Mouse (Mus musculus): ENCODE data around the gene Tinf2. TPM values are rescaled to one million over a fixed set of nuclear protein-coding genes. Genes with fewer than 3 reads are reported as not detected.

Tinf2 gene
- total RNA-seq, 2 experiments from 2014 or later: 14.1 to 16.3 TPM

DNA sequence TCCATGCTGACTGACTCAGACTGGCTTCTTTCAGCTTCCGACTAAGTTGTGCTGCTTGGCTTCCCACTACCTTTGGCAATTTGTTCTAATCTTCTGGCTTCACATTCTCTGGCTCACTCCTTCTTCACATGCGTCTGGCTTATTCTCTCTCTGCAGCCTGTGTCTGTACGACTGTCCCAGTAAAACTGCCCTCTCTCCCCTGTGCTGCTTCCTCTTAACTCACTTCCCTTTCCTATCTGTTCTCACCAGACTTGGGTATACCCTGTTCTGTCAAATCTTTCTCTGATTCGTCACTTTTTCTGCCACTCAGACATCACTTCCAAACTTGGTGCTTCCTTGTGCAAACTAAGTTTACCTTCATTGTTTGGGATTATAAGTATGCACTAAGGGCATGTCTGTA is 15.6 kb upstream of the Tinf2 start:
- no peak for DNase-seq (ENCODE audit: extremely low spot score in 1 of 2, low spot score in 2 of 2)
- no peak overlapping the region for H3K27ac ChIP-seq
- TF ChIP-seq CTCF (IDR thresholded peaks at IDR 0.05): no peak
- intact Hi-C loops (cut with DNase I): no loop called here
- no peak overlapping the region for H3K4me3 ChIP-seq

DNA sequence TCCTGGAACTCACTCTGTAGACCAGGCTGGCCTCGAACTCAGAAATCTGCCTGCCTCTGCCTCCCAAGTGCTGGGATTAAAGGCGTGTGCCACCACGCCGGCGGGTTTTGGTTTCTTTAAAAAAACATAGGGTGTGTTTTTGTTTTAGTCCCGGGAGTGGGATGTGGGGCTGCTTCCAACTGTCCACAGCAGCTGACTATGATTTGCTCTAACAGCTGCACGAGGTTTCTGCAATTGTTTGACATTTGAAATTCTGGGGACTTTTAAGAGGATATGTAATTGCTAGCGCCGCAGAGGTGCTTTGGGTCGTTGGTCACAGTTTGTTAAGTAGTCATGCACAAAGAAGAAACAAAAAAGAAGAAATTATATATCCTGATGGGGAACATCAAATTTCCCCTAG is 7.8 kb upstream of the Tinf2 start:
- H3K27ac ChIP-seq: no peak overlapping the region
- no peak for DNase-seq (ENCODE audit: extremely low spot score in 1 of 2, low spot score in 2 of 2)
- no peak overlapping the region for H3K4me3 ChIP-seq
- TF ChIP-seq CTCF (IDR thresholded peaks at IDR 0.05): no peak
- intact Hi-C loops (cut with DNase I): no loop called here

DNA sequence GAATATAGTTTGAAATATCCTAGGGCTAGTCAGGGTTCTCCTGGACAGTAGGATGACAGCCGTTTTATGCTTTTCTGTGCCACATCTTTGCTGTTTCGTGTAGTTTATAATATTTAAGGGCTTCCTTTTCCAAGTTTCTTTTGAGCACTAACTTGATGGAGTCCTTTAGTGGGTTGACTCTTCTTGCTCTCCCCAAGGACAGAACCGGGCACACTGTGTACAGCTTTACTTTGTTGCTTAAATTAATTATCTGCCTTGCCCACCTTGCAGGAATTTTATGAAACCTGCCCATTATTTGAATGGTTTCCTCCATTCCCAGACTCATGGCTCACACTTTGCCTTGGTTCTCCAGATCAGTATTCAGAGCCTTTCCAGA is 486 bp upstream of the Tinf2 start:
- TF ChIP-seq CTCF (IDR thresholded peaks at IDR 0.05): no peak
- H3K27ac ChIP-seq: peak overlapping the region; percentile 47
- no peak for DNase-seq (ENCODE audit: extremely low spot score in 1 of 2, low spot score in 2 of 2)
- H3K4me3 ChIP-seq: peak overlapping the region; percentile 68
- intact Hi-C loops (cut with DNase I): loop anchor here (1.0 kb wide), 1 partner anchor 61 kb away; no protein-coding TSS in a partner anchor

DNA sequence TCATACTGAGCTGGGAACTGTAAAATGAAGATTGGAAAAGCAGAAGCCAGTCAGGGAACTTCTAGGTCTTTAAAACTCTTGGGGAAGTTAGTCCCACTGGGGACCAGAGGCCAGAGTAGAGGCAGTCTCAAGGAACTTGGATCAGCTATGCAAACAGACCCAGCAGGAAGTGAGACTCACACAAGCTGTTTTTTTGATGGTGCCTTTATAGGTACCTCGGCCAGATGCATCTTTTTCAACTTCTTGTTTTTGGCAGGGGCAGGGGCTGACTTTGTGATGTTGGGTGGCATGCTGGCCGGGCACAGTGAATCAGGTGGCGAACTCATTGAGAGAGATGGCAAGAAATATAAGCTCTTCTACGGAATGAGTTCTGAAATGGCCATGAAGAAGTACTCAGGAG is 4.0 kb downstream of the Tinf2 start:
- Histone ChIP-seq H3K4me3 (no peak overlapping the region), H3K27ac (no peak overlapping the region)
- DNase-seq (ENCODE audit: extremely low spot score in 1 of 2, low spot score in 2 of 2): no peak
- intact Hi-C loops (cut with DNase I): no loop called here
- no peak for TF ChIP-seq CTCF (IDR thresholded peaks at IDR 0.05)

GRCm38 (mm10) chr14:55672741-55673060 is 8.9 kb downstream of the Tinf2 start:
- intact Hi-C loops (cut with DNase I): no loop called here
- peak overlapping the region; percentile 80 for H3K4me3 ChIP-seq
- no peak for TF ChIP-seq CTCF (IDR thresholded peaks at IDR 0.05)
- DNase-seq (ENCODE audit: extremely low spot score in 1 of 2, low spot score in 2 of 2): no peak
- peak overlapping the region; percentile 98 for H3K27ac ChIP-seq

- intact Hi-C loops (cut with DNase I): loop anchor here (1.0 kb wide), 1 partner anchor 12 kb away; the partner anchor contains the start of gene Mdp1
Measured at GRCm38 (mm10) chr14:55671833-55672740, 9.5 kb downstream of the Tinf2 start, which contains the start of the genes Gmpr2 and Nedd8. Gmpr2 (plus strand) TSS chr14:55671941. Nedd8 (minus strand) TSS chr14:55672124.

DNA sequence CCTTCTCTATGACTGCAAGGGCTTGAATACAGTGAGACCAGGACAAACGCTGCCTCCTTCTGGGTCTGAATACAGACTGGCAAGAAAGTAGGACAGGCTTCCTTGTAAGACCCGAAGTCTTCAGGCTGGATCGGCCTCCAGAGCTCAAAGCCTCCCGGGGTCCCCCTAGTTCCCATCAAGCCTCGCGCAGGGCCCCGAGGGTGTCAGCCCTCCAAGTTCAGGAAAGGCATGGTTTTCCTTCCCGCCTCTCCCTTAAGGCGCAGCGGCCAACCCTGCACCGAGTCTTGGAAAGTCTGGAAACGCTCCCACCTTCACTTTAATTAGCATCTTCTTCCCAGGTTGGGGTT is 10.2 kb downstream of the Tinf2 start:
- peak overlapping the region; percentile 80 for H3K4me3 ChIP-seq
- peak overlapping the region; percentile 98 for H3K27ac ChIP-seq
- intact Hi-C loops (cut with DNase I): loop anchor here (1.0 kb wide), 1 partner anchor 11 kb away; the partner anchor contains the start of gene Mdp1
- no peak for TF ChIP-seq CTCF (IDR thresholded peaks at IDR 0.05)
- DNase-seq (ENCODE audit: extremely low spot score in 1 of 2, low spot score in 2 of 2): no peak

More at GRCm38 (mm10) chr14:55671833-55672740, 9.5 kb downstream of the Tinf2 start, which contains the start of the genes Gmpr2 and Nedd8:
- H3K27ac ChIP-seq: peak within 1 kb of the TSS; percentile 98
- peak within 1 kb of the TSS; percentile 80 for H3K4me3 ChIP-seq
- peak; percentile 82 to 91 for DNase-seq (ENCODE audit: extremely low spot score in 1 of 2, low spot score in 2 of 2)
- no peak; the same call in 1 of the 2 replicates for TF ChIP-seq CTCF (IDR thresholded peaks at IDR 0.05)

- intact Hi-C loops (cut with DNase I): loop anchor here (1.0 kb wide), 1 partner anchor 11 kb away; the partner anchor contains the start of gene Gmpr2
- H3K27ac ChIP-seq: no peak overlapping the region
- no peak overlapping the region; the same call in 1 of the 2 replicates for H3K4me3 ChIP-seq
- no peak for DNase-seq (ENCODE audit: extremely low spot score in 1 of 2, low spot score in 2 of 2)
- TF ChIP-seq CTCF (IDR thresholded peaks at IDR 0.05): no peak
Measured at GRCm38 (mm10) chr14:55660636-55661035, 21.0 kb downstream of the Tinf2 start.

- intact Hi-C loops (cut with DNase I): loop anchor here (1.0 kb wide), 1 partner anchor 11 kb away; the partner anchor contains the start of gene Gmpr2
- Histone ChIP-seq H3K27ac (peak within 1 kb of the TSS; percentile 86), H3K4me3 (peak within 1 kb of the TSS; percentile 76)
- DNase-seq (ENCODE audit: extremely low spot score in 1 of 2, low spot score in 2 of 2): peak; percentile 80 to 81
- peak; percentile 64 for TF ChIP-seq CTCF (IDR thresholded peaks at IDR 0.05)
Measured at GRCm38 (mm10) chr14:55659960-55660573, 21.6 kb downstream of the Tinf2 start, which contains the start of gene Mdp1. Mdp1 (minus strand) TSS chr14:55660508.

GRCm38 (mm10) chr14:55658011-55658410 is 23.6 kb downstream of the Tinf2 start:
- H3K4me3 ChIP-seq: no peak overlapping the region
- no peak overlapping the region for H3K27ac ChIP-seq
- no peak for TF ChIP-seq CTCF (IDR thresholded peaks at IDR 0.05)
- intact Hi-C loops (cut with DNase I): no loop called here
- no peak for DNase-seq (ENCODE audit: extremely low spot score in 1 of 2, low spot score in 2 of 2)

DNA sequence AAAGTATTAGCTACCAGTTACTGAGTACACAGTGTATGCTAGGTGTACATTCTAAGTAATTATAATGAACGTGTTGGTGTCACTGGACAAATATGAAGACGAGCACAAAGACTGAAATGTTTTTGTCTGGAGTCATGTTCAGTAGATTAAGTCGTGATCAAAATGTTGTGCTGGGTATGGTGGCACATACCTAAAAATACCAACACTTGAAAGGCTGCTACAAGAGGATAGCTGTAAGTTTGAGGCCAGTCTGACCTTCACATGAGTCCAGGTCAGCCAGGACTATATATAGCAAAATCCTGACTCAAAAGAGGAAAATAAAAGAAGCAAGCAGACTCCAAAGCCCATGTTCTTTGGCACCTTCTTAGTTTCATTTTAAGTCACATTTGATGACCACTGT is 24.7 kb downstream of the Tinf2 start:
- no peak for TF ChIP-seq CTCF (IDR thresholded peaks at IDR 0.05)
- no peak for DNase-seq (ENCODE audit: extremely low spot score in 1 of 2, low spot score in 2 of 2)
- intact Hi-C loops (cut with DNase I): no loop called here
- no peak overlapping the region for H3K4me3 ChIP-seq
- no peak overlapping the region for H3K27ac ChIP-seq

- Histone ChIP-seq H3K27ac (no peak overlapping the region), H3K4me3 (no peak overlapping the region)
- no peak for DNase-seq (ENCODE audit: extremely low spot score in 1 of 2, low spot score in 2 of 2)
- no peak for TF ChIP-seq CTCF (IDR thresholded peaks at IDR 0.05)
- intact Hi-C loops (cut with DNase I): no loop called here
Measured at GRCm38 (mm10) chr14:55651528-55651927, 30.1 kb downstream of the Tinf2 start.

Measured in left cerebral cortex, adult 2 months (tissue).